Mouse (Mus musculus) cerebellum, postnatal 14 days (tissue): Measurements from ENCODE around the gene Gm17545.

Source experiments
- DNase-seq, 2 experiments: peaks; one replicate each; pipeline ENCODE4 v3.0.0; 2021; ENCODE audit warnings: mixed read lengths in 2 of 2

Gm17545 gene

GRCm38 (mm10) chr9:22495133-22495532 lies 41.0 kb downstream of the Gm17545 start:
- DNase-seq: no peak

GRCm38 (mm10) chr9:22497021-22497767 lies 43.1 kb downstream of the Gm17545 start:
- no peak for DNase-seq

- DNase-seq: no peak
Measured at GRCm38 (mm10) chr9:22502972-22503371, 48.9 kb downstream of the Gm17545 start.

- DNase-seq: no peak
Measured at GRCm38 (mm10) chr9:22503581-22503980, 49.5 kb downstream of the Gm17545 start.

- DNase-seq: no peak
Measured at GRCm38 (mm10) chr9:22505574-22505973, 51.5 kb downstream of the Gm17545 start.
